Mouse (Mus musculus) testis, adult 2 months (tissue): ENCODE results near the gene Kcnh4.

Experiments
- CTCF ChIP-seq: fragments of 200-500 bp; IDR thresholded peaks from 2 replicates; pipeline ENCODE4 v1.5.1; 2012; ENCODE audit warnings: low read depth, mild to moderate bottlenecking, inconsistent platforms, low read length, moderate library complexity; ENCODE audit not compliant: control insufficient read depth, insufficient read depth, insufficient replicate concordance
- POLR2A ChIP-seq: fragments of 200-500 bp; IDR thresholded peaks from 2 replicates; pipeline ENCODE4 v1.6.1; 2012; ENCODE audit warnings: low read depth, mild to moderate bottlenecking, inconsistent platforms, low read length, moderate library complexity; ENCODE audit not compliant: control insufficient read depth

DNA sequence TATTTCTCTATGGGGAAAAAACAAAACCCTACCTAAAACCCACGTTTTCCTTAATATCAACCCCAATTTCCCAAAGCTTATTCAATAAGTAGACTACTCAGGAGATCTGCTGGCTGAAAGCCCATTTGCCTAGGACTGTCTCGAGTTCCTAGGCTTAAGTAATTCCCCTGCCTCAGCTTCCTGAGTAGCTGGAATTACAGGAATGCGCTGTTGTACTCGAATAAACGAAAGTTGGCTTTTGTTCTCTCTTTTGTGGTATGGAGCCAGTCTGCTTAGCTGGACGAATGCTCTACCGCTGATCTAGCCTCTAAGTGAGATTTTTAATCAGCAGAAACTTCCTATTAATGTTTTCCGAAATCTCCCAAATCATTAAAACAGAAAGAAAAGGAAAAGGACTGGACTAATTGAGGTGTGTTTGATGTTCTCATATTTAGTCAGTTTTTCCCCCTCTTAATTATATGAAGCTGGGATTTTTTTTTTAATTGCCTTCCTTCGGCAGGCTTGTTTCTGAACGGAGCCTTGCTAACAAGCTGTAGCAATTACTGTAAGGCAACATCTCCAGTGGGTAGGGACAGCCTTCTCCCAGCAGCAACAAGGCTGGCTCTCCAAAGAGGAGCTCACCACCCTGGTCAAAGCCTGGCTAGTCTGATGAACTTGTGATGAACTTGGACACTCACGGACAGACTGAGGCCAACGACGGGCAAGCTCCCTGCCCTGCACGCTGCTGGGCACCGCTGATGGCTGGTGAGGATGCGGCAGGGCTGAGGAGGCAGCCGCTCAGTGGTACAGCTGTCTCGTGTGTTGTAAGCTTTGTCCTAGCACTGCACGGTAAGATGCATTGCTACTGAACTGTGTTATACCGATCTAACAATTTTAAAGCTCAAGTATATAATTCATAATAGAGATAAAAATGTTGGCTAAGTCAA, 46.9 kb upstream of the Kcnh4 start:
- TF ChIP-seq POLR2A (no peak), CTCF (no peak)
